Mouse (Mus musculus): ENCODE results near the gene Mvb12b.
A peak's percentile ranks its signal among the peaks of the same experiment; 100 is the strongest.

The Mvb12b gene

GRCm38 (mm10) chr2:33785596-33785995 lies 102.2 kb downstream of the Mvb12b start:
- no peak for DNase-seq (ENCODE audit: low read depth, low spot score)

- no peak for DNase-seq (ENCODE audit: low read depth, low spot score)
These were observed 103.0 kb downstream of the Mvb12b start for GRCm38 (mm10) chr2:33784721-33785120.

- DNase-seq (ENCODE audit: low read depth, low spot score): peak; percentile 41
These were observed 104.3 kb downstream of the Mvb12b start for GRCm38 (mm10) chr2:33783419-33783818.

- no peak for DNase-seq (ENCODE audit: low read depth, low spot score)
These were observed 105.9 kb downstream of the Mvb12b start for GRCm38 (mm10) chr2:33781655-33782400.

- DNase-seq (ENCODE audit: low read depth, low spot score): no peak
These were observed 109.3 kb downstream of the Mvb12b start for GRCm38 (mm10) chr2:33778466-33778865.

- DNase-seq (ENCODE audit: low read depth, low spot score): no peak
These were observed 110.7 kb downstream of the Mvb12b start for GRCm38 (mm10) chr2:33777051-33777450.

- no peak for DNase-seq (ENCODE audit: low read depth, low spot score)
These were observed 112.9 kb downstream of the Mvb12b start for GRCm38 (mm10) chr2:33774884-33775283.

- no peak for DNase-seq (ENCODE audit: low read depth, low spot score)
These were observed 113.6 kb downstream of the Mvb12b start for GRCm38 (mm10) chr2:33774106-33774505.

- no peak for DNase-seq (ENCODE audit: low read depth, low spot score)
These were observed 115.3 kb downstream of the Mvb12b start for GRCm38 (mm10) chr2:33772439-33772838.

GRCm38 (mm10) chr2:33771388-33771787 lies 116.4 kb downstream of the Mvb12b start:
- DNase-seq (ENCODE audit: low read depth, low spot score): no peak

- DNase-seq (ENCODE audit: low read depth, low spot score): no peak
These were observed 117.1 kb downstream of the Mvb12b start for GRCm38 (mm10) chr2:33770526-33771130.

- no peak for DNase-seq (ENCODE audit: low read depth, low spot score)
These were observed 123.3 kb downstream of the Mvb12b start for GRCm38 (mm10) chr2:33764476-33764875.

- DNase-seq (ENCODE audit: low read depth, low spot score): no peak
These were observed 125.5 kb downstream of the Mvb12b start for GRCm38 (mm10) chr2:33762210-33762609.

- DNase-seq (ENCODE audit: low read depth, low spot score): peak; percentile 72
These were observed 127.2 kb downstream of the Mvb12b start for GRCm38 (mm10) chr2:33760571-33760991.

- DNase-seq (ENCODE audit: low read depth, low spot score): no peak
These were observed 128.3 kb downstream of the Mvb12b start for GRCm38 (mm10) chr2:33759447-33759846.

- peak; percentile 44 for DNase-seq (ENCODE audit: low read depth, low spot score)
These were observed 132.1 kb downstream of the Mvb12b start for GRCm38 (mm10) chr2:33755633-33756020.

GRCm38 (mm10) chr2:33754980-33755632 lies 132.6 kb downstream of the Mvb12b start:
- DNase-seq (ENCODE audit: low read depth, low spot score): no peak

- DNase-seq (ENCODE audit: low read depth, low spot score): no peak
These were observed 133.5 kb downstream of the Mvb12b start for GRCm38 (mm10) chr2:33754317-33754633.

- peak; percentile 53 for DNase-seq (ENCODE audit: low read depth, low spot score)
These were observed 134.0 kb downstream of the Mvb12b start for GRCm38 (mm10) chr2:33753630-33754316.

GRCm38 (mm10) chr2:33750611-33751010 lies 137.1 kb downstream of the Mvb12b start:
- no peak for DNase-seq (ENCODE audit: low read depth, low spot score)

GRCm38 (mm10) chr2:33746471-33746870 lies 141.3 kb downstream of the Mvb12b start:
- peak; percentile 68 for DNase-seq (ENCODE audit: low read depth, low spot score)

GRCm38 (mm10) chr2:33745724-33746123 lies 142.0 kb downstream of the Mvb12b start:
- no peak for DNase-seq (ENCODE audit: low read depth, low spot score)
